Mouse (Mus musculus): ENCODE results near the gene Nphs2.

The Nphs2 gene

DNA sequence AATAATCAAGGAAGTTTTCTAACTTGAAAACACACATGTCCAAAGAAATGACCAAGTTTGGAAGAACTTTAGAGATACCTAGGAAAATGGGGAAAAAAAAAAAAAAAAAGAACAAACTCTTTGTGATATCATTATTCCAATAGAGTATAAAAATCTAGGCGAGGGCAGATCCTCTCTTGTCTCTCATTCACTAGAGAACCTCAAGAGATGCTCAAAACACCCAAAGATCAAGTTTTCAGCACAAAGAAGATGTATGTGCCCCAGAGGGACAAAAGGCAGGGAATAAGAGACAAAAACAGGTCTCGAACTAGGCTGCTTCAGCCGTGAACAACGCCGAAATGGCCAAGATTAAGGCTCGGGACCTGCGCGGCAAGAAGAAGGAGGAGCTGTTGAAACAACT, 55.2 kb downstream of the Nphs2 start, which contains the start of gene Gm2000:
TSS of gene Gm2000 (plus strand) at position 301 of the 400 bp plus-strand sequence.
- no peak for DNase-seq (ENCODE audit: low spot score)
